Mouse (Mus musculus) stomach, postnatal 0 days (tissue): ENCODE data around the gene Traf2.

Source experiments
- CTCF ChIP-seq: IDR thresholded peaks from 2 replicates; pipeline ENCODE4 v1.5.1; 2016; ENCODE audit warnings: antibody characterized with exemption, low read depth, mild to moderate bottlenecking, moderate library complexity
- EP300 ChIP-seq: optimal IDR thresholded peaks from 2 replicates; pipeline ENCODE3; 2016; ENCODE audit warnings: antibody characterized with exemption

DNA sequence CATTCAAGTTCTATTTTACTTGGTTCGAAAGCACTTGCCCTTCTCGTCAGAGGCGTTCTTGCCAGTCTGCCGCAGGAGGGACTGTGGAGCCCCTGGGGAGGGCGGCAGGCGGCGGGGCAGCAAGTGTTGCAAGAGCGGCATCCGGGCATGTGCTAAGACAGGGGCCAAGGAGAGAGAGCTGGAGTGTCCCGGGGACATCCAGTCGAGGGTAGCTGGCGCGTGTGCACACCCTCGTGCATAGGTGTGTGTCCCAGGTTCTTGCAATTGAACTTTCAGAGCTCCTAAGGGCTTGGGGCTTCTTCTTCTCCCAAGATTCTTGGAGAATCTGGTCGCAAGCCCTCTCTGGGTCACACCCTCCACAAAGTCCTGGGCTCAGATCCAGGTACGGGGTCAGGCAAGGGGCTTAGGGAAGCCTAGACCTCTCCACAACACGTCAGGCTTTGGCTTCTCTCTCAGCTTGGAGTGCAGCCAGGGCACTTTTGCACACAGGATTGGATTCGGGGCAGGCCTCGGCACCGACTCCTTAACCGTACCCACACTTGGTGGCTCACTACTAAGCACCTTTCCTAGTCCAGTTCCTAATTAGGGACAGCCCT lies 28.8 kb upstream of the Traf2 start:
- TF ChIP-seq CTCF: no peak
- no peak for TF ChIP-seq EP300
